Mouse (Mus musculus) limb, embryonic 15.5 days (tissue): ENCODE measurements around the gene Tcp11l1. TPM values are rescaled to one million over a fixed set of nuclear protein-coding genes. Genes with fewer than 3 reads are reported as not detected.
A peak's percentile ranks its signal among the peaks of the same experiment; 100 is the strongest.

Experiments used
- ATAC-seq: fragments of 200-750 bp; cut with Nextera tagmentation; 2 replicates; pipeline ENCODE4 v1.8.0; 2017; ENCODE audit warnings: low read depth, moderate TSS enrichment; ENCODE audit not compliant: insufficient number of reproducible peaks, low FRiP score, low TSS enrichment
- H3K27ac ChIP-seq: fragments of 300-500 bp; sonication (generic); 2 replicates; pipeline ENCODE4 v1.5.1; 2015; ENCODE audit warnings: moderate library complexity, mild to moderate bottlenecking, inconsistent platforms
- H3K27me3 ChIP-seq: fragments of 300-500 bp; sonication (generic); 2 replicates; pipeline ENCODE4 v1.6.1; 2015; ENCODE audit warnings: inconsistent platforms
- H3K36me3 ChIP-seq: fragments of 300-500 bp; sonication (generic); 2 replicates; pipeline ENCODE4 v1.6.1; 2015; ENCODE audit warnings: inconsistent platforms
- H3K4me1 ChIP-seq: fragments of 300-500 bp; sonication (generic); 2 replicates; pipeline ENCODE4 v1.6.1; 2015; ENCODE audit warnings: inconsistent platforms
- H3K4me2 ChIP-seq: fragments of 300-500 bp; sonication (generic); 2 replicates; pipeline ENCODE4 v1.6.1; 2015; ENCODE audit warnings: mild to moderate bottlenecking, inconsistent platforms
- H3K4me3 ChIP-seq: fragments of 300-500 bp; sonication (generic); 2 replicates; pipeline ENCODE4 v1.5.1; 2015; ENCODE audit warnings: mild to moderate bottlenecking, inconsistent platforms
- H3K9ac ChIP-seq: fragments of 300-500 bp; sonication (generic); 2 replicates; pipeline ENCODE4 v1.6.1; 2015; ENCODE audit warnings: inconsistent platforms
- H3K9me3 ChIP-seq: fragments of 300-500 bp; sonication (generic); 2 replicates; pipeline ENCODE4 v1.6.1; 2016; ENCODE audit warnings: inconsistent platforms
- WGBS: fragments of 180-500 bp; shearing (Covaris S2); methylation state at CpG from one replicate; pipeline ENCODE4 v1.1.7; 2015; 5-methylcytosine and 5-hydroxymethylcytosine counted together
- polyA plus RNA-seq: library from polyadenylated mRNA; unstranded; fragments of >200 nt; fragmentation: Nextera tagmentation; extraction: Ambion mirVana; gene quantifications from 2 replicates; pipeline ENCODE4 v1.2.1, GENCODE M21; 2015

Gene Tcp11l1
- polyA plus RNA-seq, 1 experiment from 2014 or later, result 35.3 TPM

GRCm38 (mm10) chr2:104736241-104736640 lies 24.3 kb upstream of the Tcp11l1 start:
- H3K4me1 ChIP-seq, result peaks cover 6% of the 10 kb centered on the region
- H3K4me2 ChIP-seq, result no peak overlapping the region
- no peak overlapping the region for H3K27ac ChIP-seq
- WGBS, result 54% methylated on average over 7 of the region's 7 CpGs
- H3K36me3 ChIP-seq, result no peaks in the 10 kb centered on the region
- H3K4me3 ChIP-seq, result no peak overlapping the region
- no peak for ATAC-seq
- H3K9me3 ChIP-seq, result no peaks in the 10 kb centered on the region
- no peak overlapping the region for H3K9ac ChIP-seq
- no peaks in the 10 kb centered on the region for H3K27me3 ChIP-seq

- H3K4me3 ChIP-seq, result no peak overlapping the region
- H3K9ac ChIP-seq, result no peak overlapping the region
- H3K27me3 ChIP-seq, result no peaks in the 10 kb centered on the region
- H3K9me3 ChIP-seq, result no peaks in the 10 kb centered on the region
- no peak for ATAC-seq
- no peaks in the 10 kb centered on the region for H3K36me3 ChIP-seq
- no peak overlapping the region for H3K4me2 ChIP-seq
- 72% methylated on average over 7 of the region's 7 CpGs for WGBS
- no peaks in the 10 kb centered on the region for H3K4me1 ChIP-seq
- no peak overlapping the region for H3K27ac ChIP-seq
Measured at GRCm38 (mm10) chr2:104732562-104733256, 20.7 kb upstream of the Tcp11l1 start.

DNA sequence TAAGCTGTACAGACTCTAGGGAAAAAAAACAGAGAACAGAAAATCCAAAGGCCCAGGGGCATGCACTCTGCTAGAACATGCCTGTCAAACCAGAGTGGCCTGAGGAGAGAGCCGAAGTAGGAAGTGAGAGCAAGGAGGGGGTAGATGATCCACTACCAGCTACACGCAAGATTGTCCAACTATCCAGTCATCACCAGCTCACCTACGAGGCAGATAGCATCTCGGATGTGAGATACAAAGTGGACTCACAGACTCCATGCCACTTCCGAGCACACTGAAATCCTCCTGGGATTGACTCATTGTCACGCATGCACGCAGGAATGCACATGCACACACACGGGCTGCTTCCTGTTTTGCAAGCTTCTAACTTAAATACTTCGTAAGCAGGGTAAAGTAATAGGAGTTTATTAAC lies 20.1 kb upstream of the Tcp11l1 start:
- no peak overlapping the region for H3K4me2 ChIP-seq
- no peaks in the 10 kb centered on the region for H3K36me3 ChIP-seq
- no peaks in the 10 kb centered on the region for H3K4me1 ChIP-seq
- no peak overlapping the region for H3K4me3 ChIP-seq
- ATAC-seq, result no peak
- WGBS, result 69% methylated on average over 9 of the region's 9 CpGs
- H3K27ac ChIP-seq, result no peak overlapping the region
- H3K9ac ChIP-seq, result no peak overlapping the region
- H3K27me3 ChIP-seq, result no peaks in the 10 kb centered on the region
- H3K9me3 ChIP-seq, result no peaks in the 10 kb centered on the region

- Histone ChIP-seq H3K9me3 (no peaks in the 10 kb centered on the region), H3K27ac (no peak overlapping the region), H3K4me3 (no peak overlapping the region), H3K36me3 (no peaks in the 10 kb centered on the region), H3K4me2 (no peak overlapping the region), H3K9ac (no peak overlapping the region), H3K4me1 (no peaks in the 10 kb centered on the region), H3K27me3 (no peaks in the 10 kb centered on the region)
- no peak for ATAC-seq
- WGBS, result 64% methylated on average over 1 of the region's 1 CpGs
Measured at GRCm38 (mm10) chr2:104727369-104727768, 15.4 kb upstream of the Tcp11l1 start.

DNA sequence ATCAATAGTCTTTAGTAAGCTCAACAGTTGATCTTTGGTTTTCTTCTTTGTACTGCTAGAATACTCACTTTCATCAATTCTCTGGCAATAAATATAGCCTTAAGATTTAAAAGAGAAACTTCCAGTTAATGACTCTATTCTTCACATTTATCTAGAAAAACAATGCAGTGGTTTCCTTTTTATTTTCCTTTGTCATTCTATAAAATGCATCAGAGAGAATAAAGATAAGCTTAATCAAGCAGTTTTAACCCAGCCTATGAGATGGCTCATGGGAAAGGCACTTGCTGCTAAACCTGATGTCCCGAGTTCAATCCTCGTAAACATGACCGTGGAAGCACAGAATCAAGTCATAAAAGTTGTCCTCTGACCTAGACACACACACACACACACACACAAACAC lies 10.1 kb upstream of the Tcp11l1 start:
- WGBS, result 43% methylated on average over 3 of the region's 3 CpGs

DNA sequence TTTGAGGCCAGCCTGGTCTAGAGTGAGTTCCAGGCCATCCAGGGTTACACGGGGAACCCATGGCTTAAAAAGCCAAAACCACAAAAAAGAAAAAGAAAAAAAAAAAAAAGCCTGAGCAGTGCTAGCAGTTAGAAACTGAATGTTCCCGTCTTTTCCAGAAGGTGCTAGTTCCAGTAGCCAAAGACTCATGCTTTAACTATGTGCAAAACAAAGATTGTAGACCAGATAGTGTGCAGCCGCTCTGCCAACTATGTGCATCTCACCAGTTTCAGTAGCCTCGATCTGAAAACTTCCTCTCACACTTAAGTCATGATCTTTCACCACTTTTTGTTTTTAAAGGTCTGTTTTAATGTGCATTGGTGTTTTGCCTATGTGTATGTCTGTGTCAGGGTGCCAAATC lies 5.9 kb upstream of the Tcp11l1 start:
- peaks cover 3% of the 10 kb centered on the region; the same call in 1 of the 2 replicates for H3K4me1 ChIP-seq
- no peak for ATAC-seq
- H3K27ac ChIP-seq, result no peak overlapping the region
- H3K36me3 ChIP-seq, result no peaks in the 10 kb centered on the region
- no peak overlapping the region for H3K4me3 ChIP-seq
- WGBS, result 80% methylated on average over 4 of the region's 4 CpGs
- H3K4me2 ChIP-seq, result no peak overlapping the region
- H3K9ac ChIP-seq, result no peak overlapping the region
- H3K27me3 ChIP-seq, result peaks cover 7% of the 10 kb centered on the region; the same call in 1 of the 2 replicates
- no peaks in the 10 kb centered on the region for H3K9me3 ChIP-seq

More for the DNA sequence above, 10.1 kb upstream of the Tcp11l1 start:
- no peak overlapping the region for H3K27ac ChIP-seq
- no peaks in the 10 kb centered on the region for H3K4me1 ChIP-seq
- no peaks in the 10 kb centered on the region for H3K36me3 ChIP-seq
- no peak for ATAC-seq
- H3K9ac ChIP-seq, result no peak overlapping the region
- no peak overlapping the region for H3K4me3 ChIP-seq
- H3K27me3 ChIP-seq, result no peaks in the 10 kb centered on the region
- H3K9me3 ChIP-seq, result no peaks in the 10 kb centered on the region
- no peak overlapping the region for H3K4me2 ChIP-seq

DNA sequence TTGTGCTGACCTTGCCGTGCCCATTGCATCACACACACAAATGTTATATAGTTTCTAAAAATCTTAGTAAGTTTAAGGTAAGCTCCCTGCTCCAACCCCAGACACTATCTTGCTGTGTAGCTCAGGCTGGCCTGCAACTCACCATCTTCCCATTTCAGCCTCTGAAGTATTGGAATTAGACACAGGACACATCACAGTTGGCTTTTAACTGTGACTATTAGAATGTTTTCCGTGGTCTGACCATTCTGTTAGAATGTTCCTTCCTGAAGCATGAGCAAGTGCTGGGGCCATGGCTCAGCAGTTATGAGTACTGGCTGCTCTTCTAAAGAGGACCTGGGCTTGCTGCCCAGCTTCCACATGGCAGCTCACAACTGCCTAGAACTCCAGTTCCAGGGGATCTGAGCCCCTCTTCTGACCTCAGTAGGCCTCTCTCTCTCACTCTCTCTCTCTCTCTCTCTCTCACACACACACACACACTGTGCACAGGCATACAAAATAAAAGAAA lies 5.3 kb upstream of the Tcp11l1 start:
- Histone ChIP-seq H3K4me2 (no peak overlapping the region), H3K9me3 (no peaks in the 10 kb centered on the region), H3K27me3 (peaks cover 7% of the 10 kb centered on the region; the same call in 1 of the 2 replicates), H3K4me1 (peaks cover 8% of the 10 kb centered on the region; the same call in 1 of the 2 replicates), H3K36me3 (no peaks in the 10 kb centered on the region), H3K27ac (0 out of 2 replicates have a peak overlapping the region, but pooled peaks have one; percentile 11), H3K4me3 (no peak overlapping the region), H3K9ac (no peak overlapping the region)
- 64% methylated on average over 2 of the region's 2 CpGs for WGBS
- ATAC-seq, result no peak

DNA sequence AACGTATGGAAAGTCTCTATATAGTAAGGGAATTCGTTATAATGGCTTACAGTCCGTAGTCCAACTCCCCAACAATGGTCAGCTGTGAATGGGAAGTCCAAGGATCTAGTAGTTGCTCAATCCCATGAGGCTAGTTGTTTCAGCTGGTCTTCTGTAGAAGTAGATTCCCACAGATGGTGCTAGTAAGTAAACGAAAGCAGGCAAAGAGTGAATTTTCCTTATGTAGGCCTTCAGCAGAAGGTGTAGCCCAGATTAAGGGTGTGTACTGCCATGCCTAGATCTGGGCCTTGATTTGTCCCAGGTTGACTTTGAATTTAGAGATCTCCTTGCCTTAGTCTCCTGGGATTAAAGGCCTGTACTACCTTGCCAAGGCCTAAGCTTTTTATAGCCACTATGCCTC lies 4.3 kb upstream of the Tcp11l1 start, which contains the start of gene Pin1rt1:
TSS of gene Pin1rt1 (minus strand) at position 101 of the 400 bp plus-strand sequence.
- no peak within 1 kb of the TSS for H3K9ac ChIP-seq
- WGBS, result 84% methylated on average over 4 of the region's 4 CpGs
- H3K4me2 ChIP-seq, result no peak within 1 kb of the TSS
- peaks cover 9% of the 10 kb centered on the region; the same call in 1 of the 2 replicates for H3K4me1 ChIP-seq
- H3K9me3 ChIP-seq, result no peaks in the 10 kb centered on the region
- no peak for ATAC-seq
- H3K27ac ChIP-seq, result 0 out of 2 replicates have a peak within 1 kb of the TSS, but pooled peaks have one; percentile 11
- H3K36me3 ChIP-seq, result no peaks in the 10 kb centered on the region
- no peak within 1 kb of the TSS for H3K4me3 ChIP-seq
- peaks cover 7% of the 10 kb centered on the region; the same call in 1 of the 2 replicates for H3K27me3 ChIP-seq

DNA sequence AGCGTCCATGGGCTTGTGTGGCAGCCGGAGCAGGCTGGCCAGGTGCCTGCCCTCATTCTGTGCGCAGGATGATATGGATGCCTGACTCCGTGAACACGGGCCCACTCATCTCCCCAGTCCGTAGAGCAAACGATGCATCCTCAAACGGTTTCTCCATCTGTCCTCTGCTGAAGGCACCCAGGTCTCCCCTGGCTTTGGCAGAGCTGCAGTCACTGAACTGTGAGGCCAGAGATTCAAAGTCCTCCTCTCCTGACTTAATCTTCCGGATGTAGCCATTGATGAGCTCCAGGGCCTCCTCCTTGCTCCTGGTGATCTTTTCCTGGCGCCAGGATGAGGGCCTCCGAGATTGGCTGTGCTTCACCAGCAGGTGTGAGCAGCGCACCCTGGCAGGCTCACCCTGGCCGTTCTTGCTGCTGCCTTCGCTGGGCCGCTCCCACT lies 2.3 kb upstream of the Tcp11l1 start:
- H3K4me3 ChIP-seq, result no peak overlapping the region
- H3K9ac ChIP-seq, result no peak overlapping the region
- WGBS, result 41% methylated on average over 15 of the region's 15 CpGs
- peaks cover 24% of the 10 kb centered on the region; the same call in 1 of the 2 replicates for H3K4me1 ChIP-seq
- no peak for ATAC-seq
- H3K9me3 ChIP-seq, result no peaks in the 10 kb centered on the region
- H3K4me2 ChIP-seq, result no peak overlapping the region
- no peak overlapping the region for H3K27ac ChIP-seq
- H3K27me3 ChIP-seq, result peaks cover 7% of the 10 kb centered on the region; the same call in 1 of the 2 replicates
- no peaks in the 10 kb centered on the region for H3K36me3 ChIP-seq

- WGBS, result under 1% methylated on average over 7 of the region's 7 CpGs
- Histone ChIP-seq H3K36me3 (no peaks in the 10 kb centered on the region), H3K27me3 (peaks cover 7% of the 10 kb centered on the region; the same call in 1 of the 2 replicates), H3K9me3 (no peaks in the 10 kb centered on the region), H3K4me2 (peak overlapping the region; percentile 69), H3K4me1 (peaks cover 24% of the 10 kb centered on the region; the same call in 1 of the 2 replicates), H3K4me3 (peak overlapping the region; percentile 76), H3K27ac (peak overlapping the region; percentile 90), H3K9ac (peak overlapping the region; percentile 68)
- no peak; the same call in 1 of the 2 replicates for ATAC-seq
Measured at GRCm38 (mm10) chr2:104712486-104712809, 479 bp upstream of the Tcp11l1 start.

DNA sequence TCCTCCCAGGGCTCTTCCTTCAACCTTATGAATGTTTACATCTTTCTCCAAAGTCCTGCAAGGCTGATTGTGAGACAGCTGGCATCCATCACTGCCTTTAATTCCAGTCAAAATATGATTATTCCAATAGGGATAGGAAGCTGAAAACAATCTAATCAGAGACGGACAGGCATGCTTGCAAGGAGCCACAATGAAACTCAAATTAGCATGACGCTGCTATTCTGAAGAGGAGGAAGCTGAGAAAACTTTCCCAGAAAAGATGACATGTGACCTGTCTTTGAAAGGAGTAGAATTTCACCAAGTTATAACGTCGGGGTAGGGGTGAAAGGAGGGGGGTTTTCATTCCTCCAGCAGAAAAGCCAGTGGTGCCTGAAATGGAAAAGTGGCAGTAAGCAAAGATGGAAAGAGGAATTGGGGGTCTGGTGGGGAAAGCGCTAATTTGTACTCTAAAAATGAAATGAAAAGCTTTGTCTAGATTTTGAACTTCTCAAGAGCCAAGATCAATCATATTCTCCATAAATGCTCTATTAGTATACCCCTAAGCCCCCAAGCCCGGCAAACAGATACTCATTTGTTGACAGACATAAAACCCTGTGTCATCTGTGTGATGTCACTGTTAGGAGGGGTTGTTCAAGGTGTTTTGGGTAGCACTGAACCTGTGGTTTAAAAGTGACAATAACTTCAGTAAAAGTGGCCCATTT lies 1.1 kb downstream of the Tcp11l1 start:
- Histone ChIP-seq H3K36me3 (no peaks in the 10 kb centered on the region), H3K9ac (no peak overlapping the region), H3K4me1 (peaks cover 27% of the 10 kb centered on the region; the same call in 1 of the 2 replicates), H3K27ac (no peak overlapping the region), H3K9me3 (no peaks in the 10 kb centered on the region), H3K27me3 (peaks cover 7% of the 10 kb centered on the region; the same call in 1 of the 2 replicates), H3K4me3 (peak overlapping the region; percentile 76), H3K4me2 (peak overlapping the region; percentile 69)
- ATAC-seq, result no peak
- WGBS, result 21% methylated on average over 6 of the region's 6 CpGs
